Mouse (Mus musculus): Measurements from ENCODE around the gene Gm21983. TPM values are rescaled to one million over a fixed set of nuclear protein-coding genes. Genes with fewer than 3 reads are reported as not detected.

Gm21983 gene
- polyA plus RNA-seq, 2 experiments = 0.62 to 5.2 TPM

- Histone ChIP-seq H3K36me3 (ENCODE audit: control insufficient read depth, insufficient read depth, low read length) (peaks cover 13% of the 10 kb centered on the region; the same call in 1 of the 2 replicates), H3K4me1 (ENCODE audit: control insufficient read depth, insufficient read depth, low read length) (peaks cover 14% of the 10 kb centered on the region), H3K27ac (replicated peaks; ENCODE audit: low read depth, low read length) (peak within 1 kb of the TSS; percentile 90), H3K27me3 (ENCODE audit: control insufficient read depth, insufficient read depth, low read length) (no peaks in the 10 kb centered on the region), H3K9me3 (ENCODE audit: control insufficient read depth, low read length) (no peaks in the 10 kb centered on the region), H3K4me3 (replicated peaks; ENCODE audit: low read length) (peak within 1 kb of the TSS; percentile 63), H3K4me2 (replicated peaks; ENCODE audit: low read depth, low read length, severe bottlenecking) (peak within 1 kb of the TSS; percentile 58), H3K9ac (ENCODE audit: low read depth, low read length, severe bottlenecking) (peak within 1 kb of the TSS; percentile 56)
- 0% methylated on average over 52 of the region's 53 CpGs for WGBS
- ATAC-seq (ENCODE audit: low FRiP score, low read depth) = peak; percentile 97
- TF ChIP-seq POLR2A (IDR thresholded peaks at IDR 0.05; ENCODE audit: borderline replicate concordance, extremely low read depth, insufficient read depth, insufficient read length) = no peak
- DNase-seq (ENCODE audit: low spot score) = peak; percentile 99
These were observed 2.3 kb downstream of the Gm21983 start, which contains the start of gene Rab4b for GRCm38 (mm10) chr7:27178324-27179216. Rab4b (minus strand) TSS chr7:27178896.

GRCm38 (mm10) chr7:27177942-27178323, 3.0 kb downstream of the Gm21983 start:
- WGBS = 21% methylated on average over 4 of the region's 4 CpGs
- Histone ChIP-seq H3K4me3 (replicated peaks; ENCODE audit: low read length) (peak overlapping the region; percentile 63), H3K4me1 (ENCODE audit: control insufficient read depth, insufficient read depth, low read length) (peaks cover 14% of the 10 kb centered on the region), H3K36me3 (ENCODE audit: control insufficient read depth, insufficient read depth, low read length) (peaks cover 17% of the 10 kb centered on the region), H3K27ac (replicated peaks; ENCODE audit: low read depth, low read length) (peak overlapping the region; percentile 90), H3K9me3 (ENCODE audit: control insufficient read depth, low read length) (no peaks in the 10 kb centered on the region), H3K27me3 (ENCODE audit: control insufficient read depth, insufficient read depth, low read length) (no peaks in the 10 kb centered on the region), H3K9ac (ENCODE audit: low read depth, low read length, severe bottlenecking) (peak overlapping the region; percentile 56), H3K4me2 (replicated peaks; ENCODE audit: low read depth, low read length, severe bottlenecking) (peak overlapping the region; percentile 58)
- TF ChIP-seq POLR2A (IDR thresholded peaks at IDR 0.05; ENCODE audit: borderline replicate concordance, extremely low read depth, insufficient read depth, insufficient read length) = no peak
- no peak for DNase-seq (ENCODE audit: low spot score)
- no peak for ATAC-seq (ENCODE audit: low FRiP score, low read depth)

GRCm38 (mm10) chr7:27174896-27175295, 6.0 kb downstream of the Gm21983 start:
- Histone ChIP-seq H3K4me2 (replicated peaks; ENCODE audit: low read depth, low read length, severe bottlenecking) (no peak overlapping the region), H3K4me3 (replicated peaks; ENCODE audit: low read length) (no peak overlapping the region), H3K27me3 (ENCODE audit: control insufficient read depth, insufficient read depth, low read length) (no peaks in the 10 kb centered on the region), H3K4me1 (ENCODE audit: control insufficient read depth, insufficient read depth, low read length) (peaks cover 13% of the 10 kb centered on the region), H3K36me3 (ENCODE audit: control insufficient read depth, insufficient read depth, low read length) (peaks cover 47% of the 10 kb centered on the region), H3K9ac (ENCODE audit: low read depth, low read length, severe bottlenecking) (no peak overlapping the region), H3K9me3 (ENCODE audit: control insufficient read depth, low read length) (no peaks in the 10 kb centered on the region), H3K27ac (replicated peaks; ENCODE audit: low read depth, low read length) (no peak overlapping the region)
- DNase-seq (ENCODE audit: low spot score) = no peak
- TF ChIP-seq POLR2A (IDR thresholded peaks at IDR 0.05; ENCODE audit: borderline replicate concordance, extremely low read depth, insufficient read depth, insufficient read length) = no peak
- no peak for ATAC-seq (ENCODE audit: low FRiP score, low read depth)
- 96% methylated on average over 7 of the region's 7 CpGs for WGBS

GRCm38 (mm10) chr7:27174496-27174895, 6.4 kb downstream of the Gm21983 start:
- Histone ChIP-seq H3K4me2 (replicated peaks; ENCODE audit: low read depth, low read length, severe bottlenecking) (no peak overlapping the region), H3K4me1 (ENCODE audit: control insufficient read depth, insufficient read depth, low read length) (peaks cover 9% of the 10 kb centered on the region), H3K27me3 (ENCODE audit: control insufficient read depth, insufficient read depth, low read length) (no peaks in the 10 kb centered on the region), H3K27ac (replicated peaks; ENCODE audit: low read depth, low read length) (no peak overlapping the region), H3K36me3 (ENCODE audit: control insufficient read depth, insufficient read depth, low read length) (peaks cover 49% of the 10 kb centered on the region), H3K4me3 (replicated peaks; ENCODE audit: low read length) (no peak overlapping the region), H3K9me3 (ENCODE audit: control insufficient read depth, low read length) (no peaks in the 10 kb centered on the region), H3K9ac (ENCODE audit: low read depth, low read length, severe bottlenecking) (no peak overlapping the region)
- no peak for TF ChIP-seq POLR2A (IDR thresholded peaks at IDR 0.05; ENCODE audit: borderline replicate concordance, extremely low read depth, insufficient read depth, insufficient read length)
- no peak for ATAC-seq (ENCODE audit: low FRiP score, low read depth)
- 93% methylated on average over 11 of the region's 15 CpGs for WGBS
- no peak for DNase-seq (ENCODE audit: low spot score)

- 87% methylated on average over 3 of the region's 3 CpGs for whole genome bisulfite sequencing
- no peak overlapping the region for H3K4me3 ChIP-seq (replicated peaks; ENCODE audit: low read length)
- no peak for DNase-seq (ENCODE audit: low spot score)
- TF ChIP-seq POLR2A (IDR thresholded peaks at IDR 0.05; ENCODE audit: borderline replicate concordance, extremely low read depth, insufficient read depth, insufficient read length) = no peak
- H3K9me3 ChIP-seq (ENCODE audit: control insufficient read depth, low read length) = no peaks in the 10 kb centered on the region
- ATAC-seq (ENCODE audit: low FRiP score, low read depth) = no peak
- no peak overlapping the region for H3K4me2 ChIP-seq (replicated peaks; ENCODE audit: low read depth, low read length, severe bottlenecking)
- H3K27me3 ChIP-seq (ENCODE audit: control insufficient read depth, insufficient read depth, low read length) = no peaks in the 10 kb centered on the region
- no peaks in the 10 kb centered on the region for H3K4me1 ChIP-seq (ENCODE audit: control insufficient read depth, insufficient read depth, low read length)
- peaks cover 55% of the 10 kb centered on the region for H3K36me3 ChIP-seq (ENCODE audit: control insufficient read depth, insufficient read depth, low read length)
- no peak overlapping the region for H3K27ac ChIP-seq (replicated peaks; ENCODE audit: low read depth, low read length)
- H3K9ac ChIP-seq (ENCODE audit: low read depth, low read length, severe bottlenecking) = no peak overlapping the region
These were observed 9.9 kb downstream of the Gm21983 start for GRCm38 (mm10) chr7:27170981-27171380.

Data from limb, embryonic 14.5 days (tissue).